Mouse (Mus musculus): Measurements from ENCODE around the gene Zfr.

- TF ChIP-seq CTCF (IDR thresholded peaks at IDR 0.05; ENCODE audit: low read depth, low read length) (no peak), POLR2A (IDR thresholded peaks at IDR 0.05; ENCODE audit: extremely low read depth, insufficient read depth, low read length) (no peak)
Observed at GRCm38 (mm10) chr15:12108200-12108599, 9.4 kb upstream of the Zfr start.

Data from liver, adult 2 months (tissue).